Mouse (Mus musculus) forebrain, embryonic 16.5 days (tissue): Measurements from ENCODE around the gene 1810013L24Rik. TPM values are rescaled to one million over a fixed set of nuclear protein-coding genes. Genes with fewer than 3 reads are reported as not detected.

ENCODE experiments used
- ATAC-seq: fragments of 200-750 bp; cut with Nextera tagmentation; 2 replicates; pipeline ENCODE4 v1.8.0; 2017; ENCODE audit warnings: mild to moderate bottlenecking, moderate library complexity
- H3K27ac ChIP-seq: fragments of 300-500 bp; sonication (generic); 2 replicates; pipeline ENCODE4 v1.5.1; 2014; ENCODE audit warnings: low read length, control low read depth
- H3K27me3 ChIP-seq: fragments of 300-500 bp; sonication (generic); replicated peaks from 2 replicates; pipeline ENCODE4 v1.6.1; 2014; ENCODE audit warnings: low read length; ENCODE audit not compliant: control insufficient read depth, insufficient read depth
- H3K36me3 ChIP-seq: fragments of 300-500 bp; sonication (generic); 2 replicates; pipeline ENCODE4 v1.6.1; 2014; ENCODE audit not compliant: control insufficient read depth, insufficient read depth
- H3K4me1 ChIP-seq: fragments of 300-500 bp; sonication (generic); replicated peaks from 2 replicates; pipeline ENCODE4 v1.6.1; 2014; ENCODE audit warnings: low read length; ENCODE audit not compliant: control insufficient read depth, insufficient read depth
- H3K4me2 ChIP-seq: fragments of 300-500 bp; sonication (generic); 2 replicates; pipeline ENCODE4 v1.6.1; 2014; ENCODE audit warnings: mild to moderate bottlenecking, low read length, control low read depth
- H3K4me3 ChIP-seq: fragments of 300-500 bp; sonication (generic); replicated peaks from 2 replicates; pipeline ENCODE4 v1.5.1; 2014; ENCODE audit warnings: mild to moderate bottlenecking, low read length, control low read depth
- H3K9ac ChIP-seq: fragments of 300-500 bp; sonication (generic); replicated peaks from 2 replicates; pipeline ENCODE4 v1.6.1; 2014; ENCODE audit warnings: low read depth, low read length, control low read depth
- H3K9me3 ChIP-seq: fragments of 300-500 bp; sonication (generic); 2 replicates; pipeline ENCODE4 v1.6.1; 2016; ENCODE audit warnings: low read length; ENCODE audit not compliant: control insufficient read depth
- WGBS: fragments of 180-500 bp; shearing (Covaris S2); extraction: QIAGEN DNeasy Blood & Tissue Kit; methylation state at CpG from one replicate; pipeline ENCODE4 v1.1.7; 2014; 5-methylcytosine and 5-hydroxymethylcytosine counted together
- polyA plus RNA-seq: library from polyadenylated mRNA; unstranded; fragments of >200 nt; fragmentation: Nextera tagmentation; extraction: Ambion mirVana; gene quantifications from 2 replicates; pipeline ENCODE4 v1.2.1, GENCODE M21; 2015

Gene 1810013L24Rik
- 29.0 and 30.6 TPM in 2 replicates for polyA plus RNA-seq

GRCm38 (mm10) chr16:8829564-8830359 is at the start of gene 1810013L24Rik:
Gene 1810013L24Rik, plus strand, starts transcription at chr16:8830100.
- Histone ChIP-seq H3K36me3 (no peaks in the 10 kb centered on the region), H3K27me3 (no peaks in the 10 kb centered on the region), H3K27ac (peak within 1 kb of the TSS; percentile 97), H3K4me2 (peak within 1 kb of the TSS; percentile 91), H3K4me1 (peaks cover 27% of the 10 kb centered on the region), H3K4me3 (peak within 1 kb of the TSS; percentile 99), H3K9me3 (no peaks in the 10 kb centered on the region), H3K9ac (peak within 1 kb of the TSS; percentile 99)
- WGBS: under 1% methylated on average over 72 of the region's 80 CpGs
- ATAC-seq: peak; percentile 96

- no peak for ATAC-seq
- no peaks in the 10 kb centered on the region for H3K36me3 ChIP-seq
- H3K4me2 ChIP-seq: no peak overlapping the region
- H3K27ac ChIP-seq: no peak overlapping the region
- H3K4me3 ChIP-seq: no peak overlapping the region
- no peaks in the 10 kb centered on the region for H3K27me3 ChIP-seq
- H3K4me1 ChIP-seq: no peaks in the 10 kb centered on the region
- 91% methylated on average over 3 of the region's 3 CpGs for WGBS
- no peak overlapping the region for H3K9ac ChIP-seq
- H3K9me3 ChIP-seq: no peaks in the 10 kb centered on the region
Observed at GRCm38 (mm10) chr16:8780187-8780586, 49.7 kb upstream of the 1810013L24Rik start.

- no peak overlapping the region for H3K9ac ChIP-seq
- H3K36me3 ChIP-seq: no peaks in the 10 kb centered on the region
- ATAC-seq: no peak
Observed at GRCm38 (mm10) chr16:8781191-8781590, 48.7 kb upstream of the 1810013L24Rik start.

GRCm38 (mm10) chr16:8781660-8782059 is 48.2 kb upstream of the 1810013L24Rik start:
- WGBS: 88% methylated on average over 2 of the region's 2 CpGs
- no peak for ATAC-seq
- Histone ChIP-seq H3K36me3 (no peaks in the 10 kb centered on the region), H3K27me3 (no peaks in the 10 kb centered on the region), H3K9ac (no peak overlapping the region), H3K4me1 (no peaks in the 10 kb centered on the region), H3K27ac (no peak overlapping the region), H3K4me2 (no peak overlapping the region), H3K9me3 (no peaks in the 10 kb centered on the region), H3K4me3 (no peak overlapping the region)

More at GRCm38 (mm10) chr16:8781191-8781590, 48.7 kb upstream of the 1810013L24Rik start:
- H3K27me3 ChIP-seq: no peaks in the 10 kb centered on the region
- no peak overlapping the region for H3K4me2 ChIP-seq
- no peak overlapping the region for H3K27ac ChIP-seq
- 71% methylated on average over 6 of the region's 6 CpGs for WGBS
- no peak overlapping the region for H3K4me3 ChIP-seq
- no peaks in the 10 kb centered on the region for H3K4me1 ChIP-seq
- H3K9me3 ChIP-seq: no peaks in the 10 kb centered on the region

DNA sequence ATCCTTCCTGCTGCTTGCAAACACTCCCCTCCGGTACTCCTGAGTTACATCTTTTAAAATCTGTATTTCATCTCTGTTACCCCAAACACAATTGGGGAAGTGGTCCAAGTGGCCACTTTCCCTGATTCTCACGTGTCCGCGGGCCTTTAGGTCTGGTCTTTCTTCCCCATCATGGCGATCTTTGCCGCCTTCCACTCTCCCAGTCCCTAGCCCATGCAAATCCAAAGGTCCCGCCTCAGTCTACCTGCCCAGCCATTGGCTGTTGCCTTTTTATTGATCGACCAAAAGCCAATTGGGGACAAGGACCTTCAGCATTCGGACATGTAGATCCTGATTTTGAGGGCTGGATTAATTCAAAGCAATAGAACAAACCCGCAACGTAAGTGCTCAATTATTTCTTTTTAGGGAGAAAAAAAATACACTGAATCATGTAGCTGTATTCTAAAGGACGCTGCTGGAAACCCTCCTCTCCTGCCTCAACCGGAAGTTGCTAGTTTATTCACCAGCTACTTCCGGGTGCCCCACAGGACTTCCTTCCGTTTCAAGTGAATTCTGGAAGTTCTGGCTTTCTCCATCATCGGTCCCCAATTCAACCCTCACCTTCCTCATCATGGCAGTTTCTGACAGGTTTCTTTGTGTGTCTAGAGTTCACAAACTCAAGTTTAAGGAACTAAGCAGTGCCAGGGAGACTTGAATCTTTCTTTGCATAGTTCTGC is 46.5 kb upstream of the 1810013L24Rik start:
- 85% methylated on average over 16 of the region's 16 CpGs for WGBS
- Histone ChIP-seq H3K4me1 (no peaks in the 10 kb centered on the region), H3K4me2 (no peak overlapping the region), H3K9ac (no peak overlapping the region), H3K36me3 (no peaks in the 10 kb centered on the region), H3K27ac (no peak overlapping the region), H3K9me3 (no peaks in the 10 kb centered on the region), H3K4me3 (no peak overlapping the region), H3K27me3 (no peaks in the 10 kb centered on the region)
- ATAC-seq: no peak

DNA sequence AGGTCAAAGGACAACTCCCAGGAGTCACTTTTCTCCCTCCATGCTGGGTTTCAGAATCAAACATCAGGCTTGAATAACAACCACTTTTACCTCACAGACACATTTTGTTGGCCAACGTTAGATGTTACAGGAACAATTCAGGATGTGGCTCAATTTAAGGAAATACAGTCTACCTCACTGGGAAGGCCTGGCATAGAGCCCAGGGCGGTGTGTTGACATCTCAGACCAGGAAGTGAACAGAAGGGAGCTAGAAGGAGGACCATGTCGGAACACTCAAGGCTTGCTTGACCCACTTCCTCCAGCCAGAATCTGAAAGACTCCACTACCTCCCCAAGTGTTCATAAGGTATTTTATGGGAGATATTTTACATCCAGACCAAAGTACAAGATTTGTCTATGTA is 45.1 kb upstream of the 1810013L24Rik start:
- Histone ChIP-seq H3K9ac (no peak overlapping the region), H3K4me1 (no peaks in the 10 kb centered on the region), H3K36me3 (no peaks in the 10 kb centered on the region), H3K4me2 (no peak overlapping the region), H3K27me3 (no peaks in the 10 kb centered on the region), H3K27ac (no peak overlapping the region), H3K4me3 (no peak overlapping the region), H3K9me3 (no peaks in the 10 kb centered on the region)
- ATAC-seq: no peak
- 67% methylated on average over 3 of the region's 3 CpGs for WGBS

DNA sequence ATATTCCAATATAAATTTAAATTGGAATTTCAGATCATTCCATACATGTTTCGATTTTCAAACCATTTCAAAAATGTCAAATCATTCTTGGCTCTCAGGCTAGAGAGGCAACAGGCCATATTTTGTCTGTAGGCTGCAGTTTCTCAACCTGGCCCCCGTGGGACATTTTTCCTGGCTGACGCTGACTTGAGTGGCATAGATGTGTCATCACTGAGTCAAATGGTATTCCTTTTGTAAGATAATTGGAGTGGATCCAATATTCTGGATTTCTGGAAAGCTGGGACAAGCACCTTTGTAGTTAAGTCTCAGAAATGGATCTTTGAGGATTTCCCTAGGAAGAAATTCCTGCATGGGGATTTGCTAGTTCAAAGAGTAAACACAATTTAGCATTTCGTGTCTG is 39.0 kb upstream of the 1810013L24Rik start:
- H3K9me3 ChIP-seq: no peaks in the 10 kb centered on the region
- H3K36me3 ChIP-seq: no peaks in the 10 kb centered on the region
- H3K27me3 ChIP-seq: no peaks in the 10 kb centered on the region
- no peak overlapping the region for H3K9ac ChIP-seq
- WGBS: 72% methylated on average over 4 of the region's 4 CpGs
- H3K27ac ChIP-seq: no peak overlapping the region
- no peak overlapping the region for H3K4me2 ChIP-seq
- no peaks in the 10 kb centered on the region for H3K4me1 ChIP-seq
- no peak for ATAC-seq
- no peak overlapping the region for H3K4me3 ChIP-seq

DNA sequence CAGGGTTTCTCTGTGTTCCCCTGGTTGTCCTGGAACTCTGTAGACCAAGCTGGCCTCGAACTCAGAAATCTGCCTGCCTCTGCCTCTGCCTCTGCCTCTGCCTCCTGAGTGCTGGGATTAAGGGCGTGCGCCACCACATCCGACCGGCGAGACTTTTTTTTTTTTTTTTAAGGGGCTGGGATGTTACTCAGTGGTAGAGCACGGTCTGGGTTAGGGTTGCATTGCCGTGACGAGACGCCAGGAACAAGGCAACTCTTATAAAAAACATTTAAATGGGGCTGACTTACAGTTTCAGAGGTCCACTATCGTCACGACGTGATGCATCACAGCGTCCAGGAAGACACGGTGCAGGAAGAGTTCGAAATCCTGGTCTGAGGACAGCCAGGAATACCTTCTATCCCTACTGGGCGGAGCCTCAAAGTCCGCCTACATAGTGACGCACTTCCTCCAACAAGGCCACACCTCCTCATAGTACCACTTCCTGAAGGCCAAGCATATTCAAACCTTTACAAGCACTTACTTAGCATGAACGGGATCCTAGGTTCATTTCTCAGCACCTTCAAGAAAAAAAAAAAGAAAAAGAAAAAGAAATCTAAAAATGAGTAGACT is 37.8 kb upstream of the 1810013L24Rik start, which contains the start of gene Usp7:
Usp7 (minus strand) TSS at position 360 of the 609 bp plus-strand sequence.
- Histone ChIP-seq H3K36me3 (no peaks in the 10 kb centered on the region), H3K4me1 (no peaks in the 10 kb centered on the region)
- 95% methylated on average over 20 of the region's 20 CpGs for WGBS

GRCm38 (mm10) chr16:8794952-8795351 is 34.9 kb upstream of the 1810013L24Rik start:
- H3K9me3 ChIP-seq: no peaks in the 10 kb centered on the region
- no peak overlapping the region for H3K27ac ChIP-seq
- H3K4me3 ChIP-seq: no peak overlapping the region
- H3K36me3 ChIP-seq: no peaks in the 10 kb centered on the region
- no peak overlapping the region for H3K4me2 ChIP-seq
- no peak for ATAC-seq
- no peaks in the 10 kb centered on the region for H3K27me3 ChIP-seq
- no peaks in the 10 kb centered on the region for H3K4me1 ChIP-seq
- no peak overlapping the region for H3K9ac ChIP-seq
- WGBS: 11% methylated on average over 3 of the region's 3 CpGs

More for the DNA sequence above, 37.8 kb upstream of the 1810013L24Rik start, which contains the start of gene Usp7:
- Histone ChIP-seq H3K4me2 (no peak within 1 kb of the TSS), H3K27ac (no peak within 1 kb of the TSS), H3K9ac (no peak within 1 kb of the TSS), H3K9me3 (no peaks in the 10 kb centered on the region), H3K27me3 (no peaks in the 10 kb centered on the region), H3K4me3 (no peak within 1 kb of the TSS)
- no peak for ATAC-seq
